Mouse (Mus musculus) MEL (cell line): ENCODE results near the gene Zhx3.

Experiments
- CHD1 ChIP-seq: IDR thresholded peaks from 2 replicates; pipeline ENCODE4 v1.6.1; 2012; ENCODE audit warnings: low read depth, mild to moderate bottlenecking, inconsistent platforms, low read length, improper control_type of control experiment
- CHD2 ChIP-seq: IDR thresholded peaks from 2 replicates; pipeline ENCODE4 v1.6.1; 2011; ENCODE audit warnings: low read length, improper control_type of control experiment
- CTCF ChIP-seq, 3 experiments: IDR thresholded peaks in 2 of 3; conservative IDR thresholded peaks in 1 of 3; 2 replicates each; pipeline ENCODE4 v1.5.1; 2011 to 2012; ENCODE audit warnings: low read length in 3 of 3, low read depth in 2 of 3, mild to moderate bottlenecking in 2 of 3, improper control_type of control experiment in 1 of 3, inconsistent platforms in 1 of 3, mixed read lengths in 1 of 3, moderate library complexity in 1 of 3; ENCODE audit not compliant: control insufficient read depth in 1 of 3, insufficient read depth in 1 of 3, poor library complexity in 1 of 3, severe bottlenecking in 1 of 3
- ELF1 ChIP-seq: IDR thresholded peaks from 2 replicates; pipeline ENCODE4 v1.6.1; 2014; ENCODE audit warnings: low read depth, mild to moderate bottlenecking, inconsistent platforms, low read length, improper control_type of control experiment, moderate library complexity
- GATA1 ChIP-seq: IDR thresholded peaks from 2 replicates; pipeline ENCODE4 v1.6.1; 2011; ENCODE audit warnings: low read depth, low read length, improper control_type of control experiment
- KAT2A ChIP-seq: conservative IDR thresholded peaks from 2 replicates; pipeline ENCODE4 v1.6.1; 2012; ENCODE audit warnings: low read depth, low read length, improper control_type of control experiment, inconsistent platforms
- NRF1 ChIP-seq: IDR thresholded peaks from 2 replicates; pipeline ENCODE4 v1.6.1; 2014; ENCODE audit warnings: low read depth, mild to moderate bottlenecking, inconsistent platforms, low read length, improper control_type of control experiment, moderate library complexity; ENCODE audit not compliant: poor library complexity, insufficient read depth, severe bottlenecking
- POLR2A ChIP-seq, 2 experiments: IDR thresholded peaks; 2 replicates each; pipeline ENCODE4 v1.6.1; 2011 to 2012; ENCODE audit warnings: low read length in 2 of 2, mild to moderate bottlenecking in 2 of 2, control low read depth in 1 of 2, improper control_type of control experiment in 1 of 2, low read depth in 1 of 2, moderate library complexity in 1 of 2; ENCODE audit not compliant: control insufficient read depth in 1 of 2, insufficient read depth in 1 of 2, poor library complexity in 1 of 2
- POLR2AphosphoS5 ChIP-seq: IDR thresholded peaks from 2 replicates; pipeline ENCODE4 v1.6.1; 2012; ENCODE audit warnings: low read depth, borderline replicate concordance, mild to moderate bottlenecking, inconsistent platforms, low read length, moderate library complexity, mixed read lengths
- TCF12 ChIP-seq: IDR thresholded peaks from 2 replicates; pipeline ENCODE4 v1.6.1; 2014; ENCODE audit warnings: low read depth, mild to moderate bottlenecking, inconsistent platforms, low read length, improper control_type of control experiment, moderate library complexity
- UBTF ChIP-seq: IDR thresholded peaks from 2 replicates; pipeline ENCODE4 v1.6.1; 2012; ENCODE audit warnings: low read depth, mild to moderate bottlenecking, inconsistent platforms, low read length, improper control_type of control experiment, moderate library complexity, borderline replicate concordance; ENCODE audit not compliant: insufficient read depth
- ZNF384 ChIP-seq: IDR thresholded peaks from 2 replicates; pipeline ENCODE4 v1.6.1; 2012; ENCODE audit warnings: low read depth, mild to moderate bottlenecking, inconsistent platforms, low read length, improper control_type of control experiment

DNA sequence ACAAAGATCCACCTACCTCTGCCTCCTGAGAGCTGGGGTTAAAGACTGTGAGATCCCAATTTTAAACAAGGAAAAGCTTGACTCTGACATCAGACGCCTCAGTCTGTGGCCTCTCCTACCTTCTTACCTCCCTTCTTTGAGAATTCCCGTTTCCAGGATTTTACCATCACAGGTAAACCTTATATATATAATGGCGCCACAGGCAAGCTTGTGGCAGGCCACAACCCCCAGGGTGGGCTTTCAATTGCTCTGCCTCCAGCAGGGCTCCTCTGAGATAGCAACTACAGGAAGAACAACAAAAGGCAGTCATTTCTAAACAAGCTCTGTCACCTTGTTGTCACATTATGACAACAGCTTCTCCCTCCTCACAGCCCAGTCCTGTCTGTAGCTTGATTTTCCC, 13.4 kb upstream of the Zhx3 start:
- TF ChIP-seq ZNF384 (no peak), POLR2AphosphoS5 (no peak), CHD1 (no peak), GATA1 (no peak), CTCF (IDR thresholded peaks at IDR 0.05 in 2 of 3, conservative IDR thresholded peaks at IDR 0.05 in 1 of 3; ENCODE audit: control insufficient read depth in 1 of 3, insufficient read depth in 1 of 3, low read depth in 2 of 3, low read length in 3 of 3, poor library complexity in 1 of 3, severe bottlenecking in 1 of 3) (no peak), UBTF (no peak), KAT2A (no peak), TCF12 (no peak), NRF1 (no peak), ELF1 (no peak), CHD2 (no peak), POLR2A (IDR thresholded peaks at IDR 0.05; ENCODE audit: control insufficient read depth in 1 of 2, insufficient read depth in 1 of 2, low read depth in 1 of 2, low read length in 2 of 2, poor library complexity in 1 of 2) (no peak)
